Mouse (Mus musculus): ENCODE measurements around the gene Bax. TPM values are rescaled to one million over a fixed set of nuclear protein-coding genes. Genes with fewer than 3 reads are reported as not detected.
A peak's percentile ranks its signal among the peaks of the same experiment; 100 is the strongest.
"Not testable (repeated sequence)": the region's sequence is repeated elsewhere in the genome, so short reads cannot be mapped to it uniquely, and the experiment has no call there.

Bax gene
- polyA plus RNA-seq, 1 experiment from 2014 or later, result 128 TPM

DNA sequence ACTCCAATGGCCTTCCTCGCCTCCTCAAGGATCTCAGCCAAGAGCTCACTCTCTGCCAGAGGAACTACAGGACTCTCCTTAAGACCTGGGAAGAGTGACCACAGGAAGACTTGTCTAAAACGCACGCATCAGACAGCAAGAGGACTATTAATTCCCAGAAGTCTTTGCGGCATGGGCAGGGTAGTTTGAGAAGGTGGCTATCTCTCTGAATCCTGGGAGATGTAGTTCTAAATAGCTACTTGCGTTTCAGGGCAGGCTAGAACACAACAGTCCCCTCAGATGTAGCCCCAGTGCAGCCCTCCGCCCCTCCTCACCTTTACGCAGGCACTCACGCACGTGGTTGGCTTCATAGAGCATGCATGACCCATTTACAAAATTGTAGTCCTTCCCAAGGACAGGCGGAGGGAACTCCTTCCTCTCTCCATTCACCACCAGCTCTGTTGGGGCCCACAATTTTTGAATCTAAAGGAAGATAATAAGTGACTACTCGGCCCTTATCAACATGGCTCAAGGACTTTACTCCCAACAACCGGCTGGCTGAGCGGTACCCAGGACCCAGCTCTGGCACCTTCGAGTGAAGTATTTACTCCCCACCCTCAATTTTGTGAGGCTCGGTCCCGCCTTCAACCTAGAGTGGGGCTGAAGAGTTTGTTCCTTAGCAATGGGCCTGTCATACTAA, 8.7 kb upstream of the Bax start:
- no peak overlapping the region for H3K4me2 ChIP-seq (replicated peaks; ENCODE audit: low read depth, low read length)
- no peak overlapping the region for H3K27ac ChIP-seq (ENCODE audit: low read depth, low read length)
- H3K9me3 ChIP-seq (ENCODE audit: control insufficient read depth, low read length), result no peaks in the 10 kb centered on the region
- no peaks in the 10 kb centered on the region for H3K36me3 ChIP-seq (ENCODE audit: control insufficient read depth, insufficient read depth, low read length)
- H3K9ac ChIP-seq (ENCODE audit: low read depth, low read length), result no peak overlapping the region
- no peaks in the 10 kb centered on the region for H3K4me1 ChIP-seq (replicated peaks; ENCODE audit: control insufficient read depth, insufficient read depth, low read length)
- no peaks in the 10 kb centered on the region for H3K27me3 ChIP-seq (ENCODE audit: control insufficient read depth, insufficient read depth, low read length)
- 72% methylated on average over 16 of the region's 16 CpGs for WGBS
- DNase-seq (ENCODE audit: low spot score) (no peak), ATAC-seq (ENCODE audit: low FRiP score) (no peak)
- no peak overlapping the region for H3K4me3 ChIP-seq (ENCODE audit: low read depth, low read length)

- Histone ChIP-seq H3K27ac (ENCODE audit: low read depth, low read length) (no peak overlapping the region), H3K4me3 (ENCODE audit: low read depth, low read length) (no peak overlapping the region), H3K4me2 (replicated peaks; ENCODE audit: low read depth, low read length) (no peak overlapping the region), H3K36me3 (ENCODE audit: control insufficient read depth, insufficient read depth, low read length) (no peaks in the 10 kb centered on the region), H3K27me3 (ENCODE audit: control insufficient read depth, insufficient read depth, low read length) (no peaks in the 10 kb centered on the region), H3K9ac (ENCODE audit: low read depth, low read length) (no peak overlapping the region), H3K9me3 (ENCODE audit: control insufficient read depth, low read length) (no peaks in the 10 kb centered on the region), H3K4me1 (replicated peaks; ENCODE audit: control insufficient read depth, insufficient read depth, low read length) (no peaks in the 10 kb centered on the region)
- DNase-seq (ENCODE audit: low spot score) (peak; percentile 83), ATAC-seq (ENCODE audit: low FRiP score) (no peak)
- WGBS, result 10% methylated on average over 3 of the region's 3 CpGs
Observed at GRCm38 (mm10) chr7:45470869-45471268, 4.2 kb upstream of the Bax start.

GRCm38 (mm10) chr7:45467090-45467670, 482 bp upstream of the Bax start:
- Histone ChIP-seq H3K36me3 (ENCODE audit: control insufficient read depth, insufficient read depth, low read length) (peaks cover 9% of the 10 kb centered on the region; the same call in 1 of the 2 replicates), H3K9me3 (ENCODE audit: control insufficient read depth, low read length) (no peaks in the 10 kb centered on the region), H3K27ac (ENCODE audit: low read depth, low read length) (no peak overlapping the region), H3K4me2 (replicated peaks; ENCODE audit: low read depth, low read length) (peak overlapping the region; percentile 88), H3K9ac (ENCODE audit: low read depth, low read length) (peak overlapping the region; percentile 45), H3K4me3 (ENCODE audit: low read depth, low read length) (peak overlapping the region; percentile 84), H3K27me3 (ENCODE audit: control insufficient read depth, insufficient read depth, low read length) (no peaks in the 10 kb centered on the region), H3K4me1 (replicated peaks; ENCODE audit: control insufficient read depth, insufficient read depth, low read length) (0 out of 2 replicates have a peak, but pooled peaks cover 4% of the 10 kb centered on the region)
- ATAC-seq (ENCODE audit: low FRiP score) (no peak; the same call in 1 of the 2 replicates), DNase-seq (ENCODE audit: low spot score) (no peak)
- WGBS, result 28% methylated on average over 7 of the region's 7 CpGs

DNA sequence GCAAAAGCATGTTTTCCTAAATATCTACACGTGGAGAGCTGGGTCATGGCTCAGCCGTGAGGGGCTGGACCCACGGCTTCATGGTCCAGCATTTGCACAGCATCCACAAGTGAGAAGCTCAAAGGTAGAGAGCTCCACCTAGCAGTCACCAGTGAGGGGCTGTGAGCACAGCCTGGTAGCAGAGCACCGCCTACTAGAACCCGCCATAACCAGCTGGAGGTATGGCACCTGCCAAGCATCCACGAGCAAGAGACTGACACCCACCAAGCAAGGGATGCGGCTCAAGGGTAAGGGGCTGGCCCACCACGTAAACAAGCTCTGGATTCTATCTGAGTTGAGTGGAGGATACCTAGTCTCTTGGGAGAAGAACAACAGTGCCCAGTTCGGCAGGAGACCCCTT, 1.1 kb downstream of the Bax start:
- no peak for DNase-seq (ENCODE audit: low spot score)
- H3K9me3 ChIP-seq (ENCODE audit: control insufficient read depth, low read length), result no peaks in the 10 kb centered on the region
- H3K27me3 ChIP-seq (ENCODE audit: control insufficient read depth, insufficient read depth, low read length), result no peaks in the 10 kb centered on the region
- peak overlapping the region; percentile 84; the same call in 1 of the 2 replicates for H3K4me3 ChIP-seq (ENCODE audit: low read depth, low read length)
- no peak overlapping the region for H3K27ac ChIP-seq (ENCODE audit: low read depth, low read length)
- peak overlapping the region; percentile 91 for H3K9ac ChIP-seq (ENCODE audit: low read depth, low read length)
- H3K4me1 ChIP-seq (replicated peaks; ENCODE audit: control insufficient read depth, insufficient read depth, low read length), result peaks cover 7% of the 10 kb centered on the region
- ATAC-seq (ENCODE audit: low FRiP score), result no peak
- peak overlapping the region; percentile 88 for H3K4me2 ChIP-seq (replicated peaks; ENCODE audit: low read depth, low read length)
- H3K36me3 ChIP-seq (ENCODE audit: control insufficient read depth, insufficient read depth, low read length), result peaks cover 9% of the 10 kb centered on the region; the same call in 1 of the 2 replicates
- WGBS, result 81% methylated on average over 9 of the region's 9 CpGs

DNA sequence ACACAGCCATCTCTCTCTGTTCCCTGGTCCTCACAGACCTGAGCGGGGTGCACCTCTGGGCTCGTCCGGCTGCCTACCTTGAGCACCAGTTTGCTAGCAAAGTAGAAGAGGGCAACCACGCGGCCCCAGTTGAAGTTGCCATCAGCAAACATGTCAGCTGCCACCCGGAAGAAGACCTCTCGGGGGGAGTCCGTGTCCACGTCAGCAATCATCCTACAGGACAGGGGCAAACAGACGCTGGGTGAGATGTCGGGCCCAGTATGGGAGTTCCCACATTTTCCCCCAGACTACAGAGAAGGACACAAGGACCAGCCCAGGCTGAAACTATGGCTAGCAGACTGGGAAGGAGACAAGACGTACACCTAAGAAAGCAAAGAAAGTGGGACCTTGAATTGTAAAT, 1.6 kb downstream of the Bax start:
- H3K4me1 ChIP-seq (replicated peaks; ENCODE audit: control insufficient read depth, insufficient read depth, low read length), result peaks cover 11% of the 10 kb centered on the region
- no peak for DNase-seq (ENCODE audit: low spot score)
- no peak overlapping the region for H3K9ac ChIP-seq (ENCODE audit: low read depth, low read length)
- no peak overlapping the region; the same call in 1 of the 2 replicates for H3K4me3 ChIP-seq (ENCODE audit: low read depth, low read length)
- H3K4me2 ChIP-seq (replicated peaks; ENCODE audit: low read depth, low read length), result no peak overlapping the region
- no peaks in the 10 kb centered on the region for H3K9me3 ChIP-seq (ENCODE audit: control insufficient read depth, low read length)
- H3K27me3 ChIP-seq (ENCODE audit: control insufficient read depth, insufficient read depth, low read length), result no peaks in the 10 kb centered on the region
- WGBS, result 94% methylated on average over 12 of the region's 12 CpGs
- ATAC-seq (ENCODE audit: low FRiP score), result no peak
- H3K36me3 ChIP-seq (ENCODE audit: control insufficient read depth, insufficient read depth, low read length), result peaks cover 9% of the 10 kb centered on the region; the same call in 1 of the 2 replicates
- no peak overlapping the region for H3K27ac ChIP-seq (ENCODE audit: low read depth, low read length)

GRCm38 (mm10) chr7:45463987-45464778, 2.5 kb downstream of the Bax start:
- 96% methylated on average over 7 of the region's 7 CpGs for WGBS
- H3K4me3 ChIP-seq (ENCODE audit: low read depth, low read length), result no peak overlapping the region
- H3K9ac ChIP-seq (ENCODE audit: low read depth, low read length), result no peak overlapping the region
- no peaks in the 10 kb centered on the region for H3K27me3 ChIP-seq (ENCODE audit: control insufficient read depth, insufficient read depth, low read length)
- no peak overlapping the region for H3K4me2 ChIP-seq (replicated peaks; ENCODE audit: low read depth, low read length)
- ATAC-seq (ENCODE audit: low FRiP score), result no peak
- H3K9me3 ChIP-seq (ENCODE audit: control insufficient read depth, low read length), result no peaks in the 10 kb centered on the region
- peaks cover 11% of the 10 kb centered on the region for H3K4me1 ChIP-seq (replicated peaks; ENCODE audit: control insufficient read depth, insufficient read depth, low read length)
- no peak overlapping the region for H3K27ac ChIP-seq (ENCODE audit: low read depth, low read length)
- no peak for DNase-seq (ENCODE audit: low spot score)
- peaks cover 9% of the 10 kb centered on the region; the same call in 1 of the 2 replicates for H3K36me3 ChIP-seq (ENCODE audit: control insufficient read depth, insufficient read depth, low read length)

DNA sequence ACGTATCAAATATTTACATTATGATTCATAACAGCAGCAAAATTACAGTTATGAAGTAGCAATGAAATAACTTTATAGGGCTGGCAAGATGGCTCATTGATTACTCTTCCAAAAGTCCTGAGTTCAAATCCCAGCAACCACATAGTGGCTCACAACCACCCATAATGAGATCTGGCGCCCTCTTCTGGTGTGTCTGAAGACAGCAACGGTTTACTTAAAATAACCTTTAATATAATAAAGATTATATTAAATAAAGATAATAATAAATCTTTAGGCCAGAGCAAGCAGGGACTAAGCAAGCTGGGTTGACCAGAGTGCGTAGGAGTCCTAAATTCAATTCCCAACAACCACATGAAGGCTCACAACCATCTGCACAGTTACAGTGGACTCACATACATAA, 3.8 kb downstream of the Bax start:
- ATAC-seq (ENCODE audit: low FRiP score); H3K9me3 ChIP-seq (ENCODE audit: control insufficient read depth, low read length); H3K27me3 ChIP-seq (ENCODE audit: control insufficient read depth, insufficient read depth, low read length); H3K9ac ChIP-seq (ENCODE audit: low read depth, low read length); H3K27ac ChIP-seq (ENCODE audit: low read depth, low read length); DNase-seq (ENCODE audit: low spot score); H3K4me2 ChIP-seq (replicated peaks; ENCODE audit: low read depth, low read length); H3K36me3 ChIP-seq (ENCODE audit: control insufficient read depth, insufficient read depth, low read length); H3K4me3 ChIP-seq (ENCODE audit: low read depth, low read length): not testable (repeated sequence)
- whole genome bisulfite sequencing, result 80% methylated on average over 4 of the region's 4 CpGs
- H3K4me1 ChIP-seq (replicated peaks; ENCODE audit: control insufficient read depth, insufficient read depth, low read length), result peaks cover 11% of the 10 kb centered on the region

DNA sequence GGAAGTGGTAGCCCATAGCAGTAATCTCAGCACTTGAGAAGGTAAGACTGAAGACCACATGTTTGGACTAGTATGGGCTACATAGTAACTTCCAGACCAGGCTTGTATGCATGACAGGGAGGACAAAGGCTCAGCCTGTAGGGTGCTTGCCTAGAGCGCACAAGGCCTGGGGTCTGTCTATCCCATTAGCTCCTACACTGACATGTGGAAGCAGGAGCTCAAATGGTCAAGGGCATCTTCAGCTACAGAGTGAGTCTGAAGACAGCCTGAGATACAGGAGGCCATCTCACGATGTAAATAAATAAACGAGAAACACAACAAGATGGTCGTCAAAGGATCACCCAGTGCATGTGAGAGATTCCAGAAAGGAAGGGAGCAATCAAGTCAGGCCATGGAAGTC, 4.4 kb downstream of the Bax start:
- no peak overlapping the region for H3K9ac ChIP-seq (ENCODE audit: low read depth, low read length)
- ATAC-seq (ENCODE audit: low FRiP score) (no peak), DNase-seq (ENCODE audit: low spot score) (no peak)
- no peak overlapping the region for H3K4me2 ChIP-seq (replicated peaks; ENCODE audit: low read depth, low read length)
- no peaks in the 10 kb centered on the region for H3K27me3 ChIP-seq (ENCODE audit: control insufficient read depth, insufficient read depth, low read length)
- H3K9me3 ChIP-seq (ENCODE audit: control insufficient read depth, low read length), result no peaks in the 10 kb centered on the region
- H3K4me1 ChIP-seq (replicated peaks; ENCODE audit: control insufficient read depth, insufficient read depth, low read length), result peaks cover 14% of the 10 kb centered on the region
- no peak overlapping the region for H3K4me3 ChIP-seq (ENCODE audit: low read depth, low read length)
- 91% methylated on average over 4 of the region's 4 CpGs for WGBS
- H3K36me3 ChIP-seq (ENCODE audit: control insufficient read depth, insufficient read depth, low read length), result peaks cover 9% of the 10 kb centered on the region; the same call in 1 of the 2 replicates
- H3K27ac ChIP-seq (ENCODE audit: low read depth, low read length), result no peak overlapping the region
